Mouse (Mus musculus): Measurements from ENCODE around the gene Rhno1.

Rhno1 gene

DNA sequence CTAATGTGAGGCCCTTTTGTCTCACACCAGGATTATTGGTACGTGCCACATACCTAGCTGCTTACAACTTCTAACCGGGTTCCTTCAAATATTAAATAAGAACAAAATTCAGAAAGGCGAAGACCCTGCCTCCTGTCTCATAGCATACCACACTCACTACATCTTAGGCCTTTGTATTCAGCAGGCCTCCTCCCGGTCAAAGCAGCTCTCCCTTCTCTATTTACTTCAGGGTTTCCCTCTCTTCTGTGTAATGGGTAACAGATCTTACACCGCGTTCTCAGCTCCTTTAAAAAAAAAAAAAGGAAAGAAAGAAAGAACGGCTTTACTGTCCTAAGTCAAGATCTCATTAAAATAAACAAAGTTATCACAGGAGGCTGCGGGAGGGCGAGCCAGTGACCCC, 810 bp downstream of the Rhno1 start:
- DNase-seq (ENCODE audit: low spot score), result no peak

DNA sequence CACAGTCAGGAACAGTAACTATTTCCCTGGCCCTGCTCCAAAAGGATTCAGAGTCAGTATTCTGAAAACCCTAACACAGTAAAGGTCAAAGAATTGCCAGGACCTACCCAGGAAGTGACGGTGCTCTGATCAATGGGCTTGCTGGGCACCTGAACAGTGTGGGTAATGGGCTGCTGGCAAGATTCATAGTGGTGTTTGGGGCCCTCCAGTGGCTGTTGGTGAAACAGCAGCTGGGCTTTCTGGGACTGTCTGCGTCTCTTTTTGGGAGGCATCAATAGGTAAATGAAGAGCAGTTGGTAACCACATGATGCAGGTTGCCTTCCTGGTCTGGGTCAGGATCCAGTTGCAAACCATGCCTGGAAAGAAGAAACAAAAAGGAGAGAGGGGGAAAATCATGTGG, 3.7 kb downstream of the Rhno1 start:
- peak; percentile 53 for DNase-seq (ENCODE audit: low spot score)

DNA sequence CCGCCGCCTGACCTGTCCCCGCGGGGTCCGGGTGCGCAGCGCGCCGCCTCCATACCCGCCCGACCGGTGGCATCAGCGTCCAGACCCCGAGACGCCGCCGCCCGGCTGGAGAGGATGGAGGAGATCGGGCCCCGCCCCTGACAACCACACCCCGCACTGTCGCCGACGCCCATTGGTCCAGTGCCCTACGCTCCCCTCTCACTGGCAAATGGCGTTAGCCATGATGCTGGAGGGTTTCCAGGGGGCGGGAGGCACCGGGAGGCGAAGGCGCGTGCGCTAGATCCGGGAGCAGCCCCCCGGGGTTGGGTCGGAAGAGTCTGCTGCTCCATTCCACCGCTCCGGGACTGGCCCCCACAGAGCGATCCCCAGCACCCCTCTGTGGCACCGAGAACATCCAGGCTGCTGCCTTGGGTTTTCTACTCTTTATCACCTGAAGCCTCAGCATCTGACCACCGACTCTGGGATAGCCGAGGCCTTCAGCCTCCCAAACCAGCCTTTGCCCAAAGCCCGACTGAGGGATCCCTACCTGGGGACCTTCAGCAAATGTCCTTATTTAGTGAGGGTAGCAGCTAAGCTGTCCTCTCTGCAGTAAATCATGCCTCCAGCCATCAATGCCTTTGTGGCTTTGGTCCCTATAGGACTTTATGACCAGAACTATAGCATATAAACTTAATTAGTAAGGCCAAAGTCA, 6.8 kb downstream of the Rhno1 start, which contains the start of gene Tulp3:
Tulp3 (minus strand) TSS at position 126 of the 691 bp plus-strand sequence.
- peak; percentile 97 for DNase-seq (ENCODE audit: low spot score)

DNA sequence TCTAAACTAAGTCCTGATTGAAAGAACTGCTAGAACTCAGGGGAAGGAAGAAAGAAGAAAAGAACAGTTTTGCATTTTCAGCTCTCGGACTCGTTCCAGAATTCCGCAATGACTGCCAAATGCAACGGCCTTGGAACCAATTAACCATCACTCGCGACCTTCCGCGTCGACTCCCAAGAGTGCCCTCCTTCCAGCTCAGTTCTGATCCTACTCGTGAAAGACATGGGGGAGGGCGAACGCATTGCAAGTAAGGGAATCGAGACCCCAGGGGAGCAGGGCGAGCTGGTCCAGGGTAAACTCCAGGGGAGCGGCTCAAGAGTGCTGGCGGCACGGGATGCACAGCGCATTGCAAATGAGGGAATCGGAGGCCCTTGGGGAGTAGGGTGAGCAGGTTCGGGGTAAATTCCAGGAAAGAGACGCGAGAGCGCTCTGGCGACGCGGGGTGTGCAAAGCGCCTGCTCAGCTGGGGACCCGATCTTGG, 7.5 kb downstream of the Rhno1 start:
- DNase-seq (ENCODE audit: low spot score), result peak; percentile 73

DNA sequence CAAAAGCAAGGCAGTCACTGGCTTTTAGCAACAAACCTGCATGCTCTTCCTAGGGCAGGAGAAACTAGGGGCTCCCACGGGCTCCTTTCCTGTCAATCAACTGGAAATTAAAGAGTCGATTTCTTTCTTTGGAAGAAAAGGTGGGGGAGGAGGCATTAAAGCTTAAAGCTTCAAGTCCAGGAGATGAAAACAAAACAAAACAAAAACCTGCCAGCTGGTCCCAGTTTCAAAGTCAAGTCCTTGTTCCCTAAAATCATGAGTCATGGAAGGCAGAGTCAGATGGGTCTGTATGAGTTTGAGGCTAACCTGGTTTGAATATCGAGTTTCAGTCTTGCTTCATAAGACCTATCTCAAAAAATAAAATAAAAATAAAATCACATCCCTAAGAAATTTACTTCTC, 8.6 kb downstream of the Rhno1 start:
- DNase-seq (ENCODE audit: low spot score), result no peak

DNA sequence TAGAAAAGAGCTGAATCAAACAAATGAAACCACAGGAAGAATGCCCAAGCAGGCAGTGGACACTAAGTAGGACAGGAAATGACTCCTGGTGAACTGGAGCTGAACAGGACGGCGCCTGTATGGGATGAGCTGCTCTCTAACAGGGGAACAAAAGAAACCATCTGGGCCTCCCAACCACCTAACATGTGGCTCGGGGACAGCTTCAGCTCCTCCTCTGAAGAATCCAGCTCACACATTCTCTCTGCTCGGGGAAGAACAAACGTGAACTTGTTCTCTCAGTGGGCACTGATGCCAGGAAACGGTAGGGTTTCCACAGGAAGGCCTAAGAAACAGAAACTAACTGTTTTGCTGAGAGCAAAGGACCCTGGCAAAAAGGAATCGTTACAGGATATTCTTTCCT, 13.0 kb downstream of the Rhno1 start:
- DNase-seq (ENCODE audit: low spot score), result peak; percentile 49

DNA sequence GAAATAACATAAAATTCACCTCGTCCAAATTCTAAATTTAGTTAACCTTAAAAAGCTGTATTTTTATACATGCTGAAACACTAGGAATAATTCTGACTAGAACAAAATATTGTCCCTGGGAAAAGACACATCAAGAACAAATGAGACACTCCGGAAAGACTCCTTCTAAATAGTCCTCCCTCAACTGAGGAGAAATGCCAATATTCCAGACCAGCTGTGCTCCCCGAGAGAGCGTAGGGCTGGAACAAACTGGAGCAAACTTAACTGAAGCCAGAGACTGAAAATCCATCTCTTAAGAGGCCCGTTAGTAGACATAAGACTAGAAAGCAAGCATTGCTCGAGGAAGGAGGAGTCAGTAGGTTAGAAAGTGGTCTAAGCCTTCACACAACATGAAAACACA, 15.9 kb downstream of the Rhno1 start:
- no peak for DNase-seq (ENCODE audit: low spot score)

DNA sequence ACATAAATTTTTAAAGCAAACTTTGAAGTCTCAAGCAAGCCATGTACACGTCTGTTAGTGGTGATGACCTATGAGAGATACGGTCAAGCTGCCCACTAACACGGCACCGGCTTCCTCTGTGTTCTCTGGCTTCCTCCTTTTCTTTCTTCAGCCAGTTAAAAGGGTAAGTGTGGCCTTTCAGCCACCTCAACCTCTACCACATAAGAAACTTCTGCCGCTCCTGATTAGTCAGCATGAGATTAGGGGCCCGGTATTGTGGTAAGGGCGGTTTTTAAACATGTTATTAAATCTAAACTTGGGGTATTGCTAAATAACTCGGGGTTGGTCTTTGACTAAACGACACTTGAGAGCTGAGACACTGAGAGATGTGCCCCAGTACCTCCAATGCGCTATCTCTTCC, 17.1 kb downstream of the Rhno1 start:
- DNase-seq (ENCODE audit: low spot score), result no peak

DNA sequence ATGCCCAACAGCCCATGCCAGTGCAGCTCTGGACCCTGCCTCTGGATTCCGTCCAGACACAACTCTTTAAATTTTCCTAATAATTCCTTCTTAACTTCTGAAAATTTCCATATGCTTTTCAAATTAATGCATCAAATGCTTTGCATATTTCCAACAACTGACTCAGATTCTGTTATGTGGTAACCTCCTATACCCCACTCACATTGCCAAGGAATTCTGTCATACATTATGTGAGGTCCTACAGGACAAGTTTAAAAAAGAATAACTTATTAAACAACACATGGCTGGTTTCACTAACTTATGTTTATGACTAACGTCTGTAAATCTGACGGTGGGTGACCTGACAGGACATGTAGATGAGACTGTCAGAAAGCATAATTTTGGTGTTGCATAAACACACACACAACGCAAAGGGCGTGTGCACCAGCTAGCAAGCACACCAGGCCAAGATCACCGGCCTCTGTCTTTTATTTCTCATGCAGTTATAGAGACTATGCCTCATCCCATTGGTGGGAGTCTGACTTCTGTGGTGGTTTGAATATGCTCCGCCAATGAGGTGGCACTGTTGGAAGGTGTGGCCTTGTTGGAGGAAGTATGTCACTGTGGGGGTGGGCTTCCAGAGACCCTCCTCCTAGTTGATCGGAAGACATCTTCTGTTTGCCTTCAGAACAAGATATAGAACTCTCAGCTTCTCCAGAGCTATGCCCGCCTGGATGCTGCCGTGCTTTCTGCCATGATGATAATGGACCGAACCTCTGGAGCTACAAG, 20.6 kb downstream of the Rhno1 start:
- no peak for DNase-seq (ENCODE audit: low spot score)

DNA sequence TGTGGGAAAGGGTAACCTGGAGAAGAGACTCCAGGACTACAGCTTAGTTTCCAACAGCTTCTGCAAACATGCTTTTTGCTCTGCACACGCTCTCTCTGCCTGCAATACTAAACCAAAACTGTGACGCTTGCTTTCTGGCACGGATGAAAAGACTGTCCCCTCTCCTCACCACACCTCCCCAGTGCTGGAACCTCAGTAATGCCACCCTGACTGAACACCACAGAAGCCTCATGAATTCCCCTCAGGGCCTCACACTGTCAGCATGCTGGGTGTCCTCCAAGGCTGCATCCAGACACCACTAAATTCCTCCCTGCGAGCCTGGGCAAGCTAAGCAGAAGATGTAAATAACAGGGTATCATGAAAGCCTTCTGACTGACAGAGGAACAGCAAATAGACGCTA, 23.8 kb downstream of the Rhno1 start:
- no peak for DNase-seq (ENCODE audit: low spot score)

DNA sequence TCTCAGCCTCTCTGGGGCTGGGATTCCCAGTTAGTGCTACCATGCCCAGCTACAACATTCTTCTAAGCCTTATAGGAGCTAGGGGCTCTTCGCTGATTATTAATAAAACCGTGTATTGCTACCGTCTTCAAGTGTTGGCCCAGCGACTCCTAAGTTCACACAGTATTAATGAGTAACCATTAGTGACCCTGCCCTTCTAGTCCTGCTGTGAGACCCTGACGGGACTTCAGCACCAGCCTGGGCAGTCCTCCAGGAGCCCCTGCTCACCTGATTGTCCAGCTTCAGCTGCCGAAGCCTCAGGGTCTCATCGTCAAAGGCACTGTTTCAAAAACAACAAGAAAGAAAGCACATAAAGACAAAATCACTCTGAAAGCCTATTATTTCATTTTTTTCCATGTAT, 25.2 kb downstream of the Rhno1 start:
- no peak for DNase-seq (ENCODE audit: low spot score)

DNA sequence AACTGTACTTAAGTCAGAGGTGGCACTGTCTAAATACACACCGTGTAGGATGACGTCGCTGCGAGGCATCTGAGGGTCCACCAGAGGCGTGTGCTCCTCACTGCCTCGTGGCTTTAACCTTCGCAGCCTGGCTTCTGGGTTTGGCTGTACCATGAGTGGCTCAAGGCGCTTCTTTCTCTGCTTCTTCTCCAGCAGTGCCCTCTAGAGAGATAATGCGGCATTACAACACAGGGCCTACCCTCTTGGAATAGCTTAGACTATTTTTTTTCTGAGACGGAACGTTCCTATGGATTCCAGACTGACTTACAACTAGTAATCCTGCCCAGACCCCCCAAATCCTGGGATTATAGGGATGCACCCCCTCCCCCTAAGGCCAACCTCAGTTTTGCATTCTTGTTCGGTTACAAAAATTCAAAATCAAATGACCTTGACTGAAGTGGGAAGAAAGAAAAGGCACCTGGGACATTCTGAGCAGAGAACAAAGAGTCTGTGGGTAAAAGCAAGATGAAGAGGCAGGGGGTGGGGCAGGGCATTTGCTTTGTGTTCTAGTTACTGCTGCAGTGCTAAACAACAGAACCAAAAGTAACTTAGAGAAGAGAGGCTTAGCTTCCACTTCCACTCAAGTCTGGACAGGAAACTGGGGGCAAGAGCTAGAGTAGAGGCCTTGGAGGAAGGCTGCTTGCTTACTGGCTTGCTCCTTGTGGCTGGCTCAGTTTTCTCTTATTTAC, 28.1 kb downstream of the Rhno1 start:
- DNase-seq (ENCODE audit: low spot score), result peak; percentile 88

DNA sequence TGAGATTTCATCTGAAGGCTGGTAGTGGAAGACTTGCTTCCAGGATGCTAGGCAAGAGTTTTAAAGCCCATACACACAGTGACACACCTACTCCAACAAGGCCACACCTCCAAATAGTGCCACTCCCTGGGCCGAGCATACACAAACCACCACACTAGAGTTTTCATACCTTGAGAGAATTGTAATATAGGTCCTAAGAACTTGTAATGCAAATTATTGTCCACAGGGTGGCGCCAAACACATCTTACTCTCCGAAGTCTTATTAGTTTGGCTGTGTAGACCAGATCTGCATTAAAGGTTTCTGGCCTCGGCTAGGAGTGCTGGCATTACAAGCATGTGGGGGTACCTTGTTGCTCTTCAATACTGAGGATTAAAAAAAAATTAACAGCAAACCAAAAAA, 44.4 kb downstream of the Rhno1 start:
- peak; percentile 87 for DNase-seq (ENCODE audit: low spot score)

DNA sequence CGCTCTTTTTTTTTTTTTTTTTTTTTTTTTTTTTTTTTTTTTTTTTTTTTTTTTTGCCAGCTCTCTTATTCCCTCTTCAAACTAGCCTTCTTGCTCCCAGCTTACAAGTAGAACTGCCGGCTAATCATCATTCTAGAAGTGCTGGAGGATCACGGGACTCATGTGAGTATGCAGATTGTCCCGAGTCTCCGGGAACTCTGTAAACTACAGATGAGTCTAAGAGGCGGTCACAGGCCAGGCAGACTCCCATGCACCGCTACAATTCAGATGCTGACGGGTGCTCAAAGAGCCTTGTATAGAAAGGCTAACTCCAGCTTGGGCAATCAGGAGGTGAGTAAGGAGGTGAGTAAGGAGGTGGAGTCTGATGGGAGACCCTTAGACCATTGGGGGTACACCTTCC, 47.1 kb downstream of the Rhno1 start:
- no peak for DNase-seq (ENCODE audit: low spot score)

DNA sequence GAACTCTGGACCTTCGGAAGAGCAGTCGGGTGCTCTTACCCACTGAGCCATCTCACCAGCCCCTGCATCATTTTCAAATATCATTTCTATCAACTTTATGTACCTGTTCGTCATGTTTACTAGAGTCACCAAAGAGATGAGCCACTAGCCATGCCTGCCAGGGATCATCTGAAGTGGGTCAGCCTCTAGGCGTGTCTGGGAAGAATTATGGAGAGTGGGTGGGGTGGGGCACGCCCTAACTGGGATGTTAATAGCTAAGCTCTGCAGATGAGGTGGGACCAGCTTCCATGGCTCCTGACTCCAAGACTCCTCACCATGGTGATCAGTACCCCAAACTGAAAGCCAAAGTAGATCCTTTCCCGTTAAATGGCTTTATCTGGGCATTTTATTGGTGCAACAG, 47.9 kb downstream of the Rhno1 start:
- DNase-seq (ENCODE audit: low spot score), result no peak

DNA sequence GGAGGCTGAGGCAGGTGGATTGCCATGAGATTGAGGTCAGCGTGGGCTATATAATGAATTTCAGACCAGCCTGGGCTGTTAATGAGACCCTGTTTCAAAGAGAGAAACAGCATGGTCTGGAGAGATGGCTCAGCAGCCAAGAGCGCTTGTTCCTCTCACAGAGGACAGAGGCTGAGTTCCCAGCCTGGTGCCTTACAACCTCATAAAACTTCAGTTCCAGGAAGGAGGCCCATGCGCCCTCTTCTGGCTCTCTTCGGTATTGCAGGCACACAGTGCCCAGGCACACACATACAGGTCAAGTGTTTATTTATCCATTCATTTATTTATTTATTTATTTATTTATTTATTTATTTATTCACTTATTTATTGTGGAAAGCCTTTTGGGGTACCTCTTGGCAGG, 54.4 kb downstream of the Rhno1 start:
- DNase-seq (ENCODE audit: low spot score), result peak; percentile 89

Measured in embryo, embryonic 10 days (tissue).